Mouse (Mus musculus) sigmoid colon, adult 10 weeks (tissue): ENCODE data around the gene Usp31. TPM values are rescaled to one million over a fixed set of nuclear protein-coding genes. Genes with fewer than 3 reads are reported as not detected.

Source experiments
- polyA plus RNA-seq: library from polyadenylated mRNA; stranded (reverse); fragments of 350-450 nt; fragmentation: Illumina TruSeq; extraction: RNeasy Lipid Tissue Mini Kit (QIAGEN cat#74804); gene quantifications from one replicate; pipeline ENCODE4 v1.2.3, GENCODE M21; 2014; ENCODE audit warnings: low read depth, low replicate concordance

Gene Usp31
- 9.5 TPM for polyA plus RNA-seq

DNA sequence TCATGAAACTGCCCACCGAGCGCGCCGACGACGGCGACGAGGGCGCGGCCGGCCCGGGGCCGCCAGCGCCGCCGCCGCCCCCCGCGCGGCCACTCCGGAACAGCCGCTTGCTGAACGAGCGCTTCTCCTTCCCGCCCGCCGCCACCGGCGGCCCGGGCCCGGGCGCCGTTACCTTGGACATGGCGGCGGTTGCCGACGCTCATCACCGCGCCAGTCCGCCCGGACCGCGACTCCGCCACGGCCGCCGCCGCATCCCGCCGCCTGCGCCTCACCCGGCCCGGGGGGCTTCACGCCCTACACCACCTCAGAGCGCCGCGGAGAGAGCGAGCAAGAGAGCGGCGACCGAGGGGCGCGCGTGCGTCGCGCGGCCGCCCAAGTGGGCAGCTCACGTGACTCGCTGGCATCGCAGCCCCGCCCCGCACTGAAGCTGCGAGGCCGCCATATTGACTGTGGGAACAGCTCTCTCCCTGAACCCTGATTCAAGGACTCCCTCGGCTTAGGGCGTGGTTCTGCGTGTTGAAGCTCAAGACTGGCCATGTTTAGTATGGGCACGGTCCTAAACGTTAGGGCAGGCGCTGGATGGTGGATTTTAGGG, at the start of gene Usp31:
TSS of gene Usp31 (minus strand) at position 181 of the 595 bp plus-strand sequence.

DNA sequence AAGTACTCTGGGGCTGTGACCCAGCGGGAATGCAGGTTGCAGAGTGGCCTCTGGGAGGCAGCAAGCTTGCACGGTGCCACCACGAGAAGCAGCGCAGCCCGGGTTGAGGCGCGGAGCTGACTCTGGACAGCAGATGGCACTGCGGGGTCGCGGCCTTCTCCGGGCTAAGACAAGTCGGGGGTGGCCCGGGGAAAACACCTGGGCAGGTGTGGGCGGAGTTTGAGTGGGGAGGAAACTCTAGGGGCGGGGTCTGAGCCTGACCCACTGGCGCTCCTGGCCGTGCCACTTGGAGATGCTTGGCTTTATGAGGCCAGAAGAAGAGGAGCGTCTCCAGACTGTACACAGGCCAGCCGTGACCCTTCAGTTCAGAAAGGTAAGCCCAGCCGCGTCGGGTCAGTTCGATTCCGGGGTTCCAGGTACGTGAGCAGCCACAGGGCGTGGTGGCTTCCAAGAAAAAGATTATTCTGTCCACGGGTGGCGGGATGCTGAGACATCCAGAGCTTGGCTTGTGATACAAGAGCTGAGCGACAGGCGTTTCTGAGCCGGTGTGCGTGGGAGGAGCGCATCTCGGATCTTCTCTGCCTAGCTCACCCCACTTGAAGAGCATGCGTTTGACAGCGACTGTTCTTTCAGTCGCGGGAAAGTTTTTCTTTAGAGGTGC, 27.2 kb upstream of the Usp31 start, which contains the start of gene Scnn1g:
TSS of gene Scnn1g (plus strand) at position 309 of the 661 bp plus-strand sequence.

Other genes starting within 250 kb of the Usp31 start
- gene Scnn1g, start 27.2 kb upstream of the Usp31 start, polyA plus RNA-seq = 0.95 TPM
- 2.1 TPM for gene Scnn1b, start 157.8 kb upstream of the Usp31 start, polyA plus RNA-seq